Mouse (Mus musculus) cerebellum, adult 2 months (tissue): ENCODE measurements at regions not wholly inside any gene's neighbourhood (a gene's known extent, or its start where the extent isn't known, plus 50 kb on each side); places are given as distances from the start of the nearest gene placed in this dataset.

ENCODE experiments used
- CTCF ChIP-seq: fragments of 200-500 bp; IDR thresholded peaks from 2 replicates; pipeline ENCODE4 v1.5.1; 2011; ENCODE audit warnings: low read depth, mild to moderate bottlenecking, control low read depth, low read length, moderate library complexity, borderline replicate concordance; ENCODE audit not compliant: insufficient read depth
- POLR2A ChIP-seq: fragments of 200-500 bp; IDR thresholded peaks from 2 replicates; pipeline ENCODE4 v1.6.1; 2011; ENCODE audit warnings: low read length, control low read depth, borderline replicate concordance; ENCODE audit not compliant: insufficient read depth

- TF ChIP-seq CTCF (no peak), POLR2A (no peak)
Measured at GRCm38 (mm10) chr6:118292272-118292671, 94.8 kb upstream of the Ret start.
